Mouse (Mus musculus): ENCODE results near the gene Son. TPM values are rescaled to one million over a fixed set of nuclear protein-coding genes. Genes with fewer than 3 reads are reported as not detected.
A peak's percentile ranks its signal among the peaks of the same experiment; 100 is the strongest.

Son gene
- total and polyA plus RNA-seq, 3 experiments, result 93.6 to 182 (median 157) TPM

DNA sequence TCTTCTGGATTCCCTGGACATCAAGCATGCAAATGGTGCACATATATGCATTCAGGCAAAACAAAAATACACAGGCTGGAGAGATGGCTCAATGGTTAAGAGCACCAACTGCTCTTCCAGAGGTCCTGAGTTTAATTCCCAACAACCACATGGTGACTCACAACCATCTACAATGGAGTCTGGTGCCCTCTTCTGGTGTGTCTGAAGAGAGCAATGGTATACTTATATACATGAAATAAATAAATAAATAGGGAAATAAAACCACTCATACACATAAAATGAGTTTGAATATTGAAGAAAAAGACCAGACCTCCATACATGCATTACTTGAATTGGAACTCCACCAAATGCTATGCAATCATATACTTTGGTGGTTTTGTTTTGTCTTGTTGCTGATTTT, 48.1 kb upstream of the Son start:
- H3K4me3 ChIP-seq (ENCODE audit: control insufficient read depth in 1 of 2, insufficient read depth in 1 of 2, low read depth in 2 of 2, low read length in 2 of 2), result no peak overlapping the region

GRCm38 (mm10) chr16:91601081-91601480, 46.2 kb upstream of the Son start:
- H3K9me3 ChIP-seq (replicated peaks; ENCODE audit: insufficient read depth, low read length), result no peaks in the 10 kb centered on the region
- no peaks in the 10 kb centered on the region; the same call in 1 of the 2 replicates for H3K79me2 ChIP-seq (ENCODE audit: control insufficient read depth, insufficient read depth, low read length, poor library complexity)
- no peaks in the 10 kb centered on the region for H3K4me1 ChIP-seq (ENCODE audit: control insufficient read depth in 1 of 2, insufficient read depth in 2 of 2, low read length in 2 of 2)
- no peaks in the 10 kb centered on the region for H3K27me3 ChIP-seq (ENCODE audit: control insufficient read depth in 1 of 2, insufficient read depth in 2 of 2, low read length in 2 of 2)
- TF ChIP-seq BHLHE40 (IDR thresholded peaks at IDR 0.05; ENCODE audit: borderline replicate concordance, low read depth, low read length), result no peak
- no peak for TF ChIP-seq ELF1 (IDR thresholded peaks at IDR 0.05; ENCODE audit: low read depth, low read length)
- no peak for TF ChIP-seq MAZ (IDR thresholded peaks at IDR 0.05; ENCODE audit: low read depth, low read length)
- TF ChIP-seq RAD21 (IDR thresholded peaks at IDR 0.05; ENCODE audit: low read depth, low read length), result no peak
- TF ChIP-seq POLR2A (IDR thresholded peaks at IDR 0.05; ENCODE audit: control insufficient read depth in 1 of 2, insufficient read depth in 1 of 2, low read depth in 1 of 2, low read length in 2 of 2, poor library complexity in 1 of 2), result no peak
- no peak for TF ChIP-seq MAFK (IDR thresholded peaks at IDR 0.05; ENCODE audit: borderline replicate concordance, low read depth, low read length)
- DNase-seq (ENCODE audit: low read depth, low spot score), result no peak
- H3K36me3 ChIP-seq (ENCODE audit: control insufficient read depth in 1 of 2, insufficient read depth in 2 of 2, low read length in 2 of 2), result no peaks in the 10 kb centered on the region
- H3K4me3 ChIP-seq (ENCODE audit: control insufficient read depth in 1 of 2, insufficient read depth in 1 of 2, low read depth in 2 of 2, low read length in 2 of 2), result no peak overlapping the region
- H3K27ac ChIP-seq (ENCODE audit: control insufficient read depth, low read depth, low read length), result no peak overlapping the region
- no peak overlapping the region for H3K9ac ChIP-seq (ENCODE audit: control insufficient read depth, low read depth, low read length, poor library complexity, severe bottlenecking)

More for the DNA sequence above, 48.1 kb upstream of the Son start:
- Histone ChIP-seq H3K9me3 (replicated peaks; ENCODE audit: insufficient read depth, low read length) (no peaks in the 10 kb centered on the region), H3K27me3 (ENCODE audit: control insufficient read depth in 1 of 2, insufficient read depth in 2 of 2, low read length in 2 of 2) (no peaks in the 10 kb centered on the region), H3K9ac (ENCODE audit: control insufficient read depth, low read depth, low read length, poor library complexity, severe bottlenecking) (no peak overlapping the region), H3K27ac (ENCODE audit: control insufficient read depth, low read depth, low read length) (no peak overlapping the region), H3K79me2 (ENCODE audit: control insufficient read depth, insufficient read depth, low read length, poor library complexity) (no peaks in the 10 kb centered on the region; the same call in 1 of the 2 replicates), H3K36me3 (ENCODE audit: control insufficient read depth in 1 of 2, insufficient read depth in 2 of 2, low read length in 2 of 2) (no peaks in the 10 kb centered on the region), H3K4me1 (ENCODE audit: control insufficient read depth in 1 of 2, insufficient read depth in 2 of 2, low read length in 2 of 2) (no peaks in the 10 kb centered on the region)
- peak in 2 of 3 experiments; percentile 39 to 44; a peak in 4 of 6 replicates for TF ChIP-seq CTCF (IDR thresholded peaks at IDR 0.05 in 2 of 3, conservative IDR thresholded peaks at IDR 0.05 in 1 of 3; ENCODE audit: control insufficient read depth in 1 of 3, insufficient read depth in 1 of 3, low read depth in 2 of 3, low read length in 3 of 3, poor library complexity in 1 of 3, severe bottlenecking in 1 of 3)
- no peak for TF ChIP-seq CHD2 (IDR thresholded peaks at IDR 0.05; ENCODE audit: low read length)
- no peak for TF ChIP-seq CHD1 (IDR thresholded peaks at IDR 0.05; ENCODE audit: low read depth, low read length)
- no peak for TF ChIP-seq TCF12 (IDR thresholded peaks at IDR 0.05; ENCODE audit: low read depth, low read length)
- no peak for TF ChIP-seq USF1 (IDR thresholded peaks at IDR 0.05; ENCODE audit: low read depth, low read length)
- peak; percentile 49 for TF ChIP-seq ZC3H11A (IDR thresholded peaks at IDR 0.05; ENCODE audit: low read depth, low read length)
- no peak for TF ChIP-seq SIN3A (IDR thresholded peaks at IDR 0.05; ENCODE audit: low read length)
- TF ChIP-seq GABPA (IDR thresholded peaks at IDR 0.05; ENCODE audit: low read depth, low read length), result no peak
- no peak for TF ChIP-seq MAFK (IDR thresholded peaks at IDR 0.05; ENCODE audit: borderline replicate concordance, low read depth, low read length)
- TF ChIP-seq MXI1 (IDR thresholded peaks at IDR 0.05; ENCODE audit: low read depth, low read length), result no peak
- TF ChIP-seq E2F4 (IDR thresholded peaks at IDR 0.05; ENCODE audit: borderline replicate concordance, low read depth, low read length), result no peak
- no peak for TF ChIP-seq POLR2AphosphoS2 (IDR thresholded peaks at IDR 0.05; ENCODE audit: low read length)
- TF ChIP-seq RAD21 (IDR thresholded peaks at IDR 0.05; ENCODE audit: low read depth, low read length), result peak; percentile 51
- TF ChIP-seq POLR2AphosphoS5 (IDR thresholded peaks at IDR 0.05; ENCODE audit: borderline replicate concordance, low read depth, low read length), result no peak
- no peak for TF ChIP-seq TBP (IDR thresholded peaks at IDR 0.05; ENCODE audit: low read depth, low read length)
- no peak for TF ChIP-seq NELFE (IDR thresholded peaks at IDR 0.05; ENCODE audit: low read depth, low read length)
- no peak for TF ChIP-seq ELF1 (IDR thresholded peaks at IDR 0.05; ENCODE audit: low read depth, low read length)
- no peak for TF ChIP-seq RCOR1 (IDR thresholded peaks at IDR 0.05; ENCODE audit: low read depth, low read length)
- no peak for TF ChIP-seq TAL1 (IDR thresholded peaks at IDR 0.05; ENCODE audit: low read length)
- peak; percentile 54 for TF ChIP-seq SMC3 (IDR thresholded peaks at IDR 0.05; ENCODE audit: low read depth, low read length)
- no peak for TF ChIP-seq USF2 (IDR thresholded peaks at IDR 0.05; ENCODE audit: borderline replicate concordance in 1 of 2, insufficient read depth in 1 of 2, low read depth in 1 of 2, low read length in 2 of 2)
- TF ChIP-seq ZNF384 (IDR thresholded peaks at IDR 0.05; ENCODE audit: low read depth, low read length), result no peak
- no peak for TF ChIP-seq HCFC1 (IDR thresholded peaks at IDR 0.05; ENCODE audit: low read depth, low read length)
- TF ChIP-seq MYC (IDR thresholded peaks at IDR 0.05; ENCODE audit: low read depth, low read length), result no peak
- TF ChIP-seq EP300 (IDR thresholded peaks at IDR 0.05; ENCODE audit: low read depth in 1 of 2, low read length in 2 of 2), result no peak
- TF ChIP-seq UBTF (IDR thresholded peaks at IDR 0.05; ENCODE audit: borderline replicate concordance, insufficient read depth, low read depth, low read length), result no peak
- TF ChIP-seq JUND (IDR thresholded peaks at IDR 0.05; ENCODE audit: low read depth, low read length), result no peak
- no peak for TF ChIP-seq POLR2A (IDR thresholded peaks at IDR 0.05; ENCODE audit: control insufficient read depth in 1 of 2, insufficient read depth in 1 of 2, low read depth in 1 of 2, low read length in 2 of 2, poor library complexity in 1 of 2)
- no peak for TF ChIP-seq ETS1 (IDR thresholded peaks at IDR 0.05; ENCODE audit: low read depth, low read length)
- TF ChIP-seq MEF2A (IDR thresholded peaks at IDR 0.05; ENCODE audit: extremely low read depth, insufficient replicate concordance, low read depth, low read length, poor library complexity, severe bottlenecking), result no peak
- TF ChIP-seq BHLHE40 (IDR thresholded peaks at IDR 0.05; ENCODE audit: borderline replicate concordance, low read depth, low read length), result no peak
- peak; percentile 43 for DNase-seq (ENCODE audit: low read depth, low spot score)

All from MEL (cell line).